Mouse (Mus musculus): Measurements from ENCODE around the gene Chrna7.

Chrna7 gene

GRCm38 (mm10) chr7:63212084-63212723 lies at the start of gene Chrna7:
Gene Chrna7 (minus strand): TSS chr7:63212569.
- DNase-seq (ENCODE audit: low read depth, low spot score) = peak; percentile 76

GRCm38 (mm10) chr7:63249404-63249803 lies 37.0 kb upstream of the Chrna7 start:
- DNase-seq (ENCODE audit: low read depth, low spot score) = no peak

- DNase-seq (ENCODE audit: low read depth, low spot score) = no peak
Observed at GRCm38 (mm10) chr7:63237852-63238516, 25.6 kb upstream of the Chrna7 start.

GRCm38 (mm10) chr7:63225066-63225780 lies 12.9 kb upstream of the Chrna7 start:
- DNase-seq (ENCODE audit: low read depth, low spot score) = no peak

- no peak for DNase-seq (ENCODE audit: low read depth, low spot score)
Observed at GRCm38 (mm10) chr7:63211641-63212083, 707 bp downstream of the Chrna7 start.

- no peak for DNase-seq (ENCODE audit: low read depth, low spot score)
Observed at GRCm38 (mm10) chr7:63209501-63209900, 2.9 kb downstream of the Chrna7 start.

GRCm38 (mm10) chr7:63207137-63207536 lies 5.2 kb downstream of the Chrna7 start:
- no peak for DNase-seq (ENCODE audit: low read depth, low spot score)

- DNase-seq (ENCODE audit: low read depth, low spot score) = no peak
Observed at GRCm38 (mm10) chr7:63195560-63195959, 16.8 kb downstream of the Chrna7 start.

GRCm38 (mm10) chr7:63189647-63190534 lies 22.5 kb downstream of the Chrna7 start:
- DNase-seq (ENCODE audit: low read depth, low spot score) = no peak

- no peak for DNase-seq (ENCODE audit: low read depth, low spot score)
Observed at GRCm38 (mm10) chr7:63170063-63170787, 42.1 kb downstream of the Chrna7 start.

GRCm38 (mm10) chr7:63164617-63165016 lies 47.8 kb downstream of the Chrna7 start:
- no peak for DNase-seq (ENCODE audit: low read depth, low spot score)

GRCm38 (mm10) chr7:63162272-63162864 lies 50.0 kb downstream of the Chrna7 start:
- DNase-seq (ENCODE audit: low read depth, low spot score) = peak; percentile 11

- DNase-seq (ENCODE audit: low read depth, low spot score) = no peak
Observed at GRCm38 (mm10) chr7:63153239-63153638, 59.1 kb downstream of the Chrna7 start.

- DNase-seq (ENCODE audit: low read depth, low spot score) = no peak
Observed at GRCm38 (mm10) chr7:63148740-63149139, 63.6 kb downstream of the Chrna7 start.

GRCm38 (mm10) chr7:63148321-63148720 lies 64.0 kb downstream of the Chrna7 start:
- no peak for DNase-seq (ENCODE audit: low read depth, low spot score)

- no peak for DNase-seq (ENCODE audit: low read depth, low spot score)
Observed at GRCm38 (mm10) chr7:63122547-63122946, 89.8 kb downstream of the Chrna7 start.

GRCm38 (mm10) chr7:63113671-63114070 lies 98.7 kb downstream of the Chrna7 start:
- DNase-seq (ENCODE audit: low read depth, low spot score) = no peak

GRCm38 (mm10) chr7:63113252-63113651 lies 99.1 kb downstream of the Chrna7 start:
- DNase-seq (ENCODE audit: low read depth, low spot score) = no peak

- DNase-seq (ENCODE audit: low read depth, low spot score) = no peak
Observed at GRCm38 (mm10) chr7:63109348-63109747, 103.0 kb downstream of the Chrna7 start.

- DNase-seq (ENCODE audit: low read depth, low spot score) = no peak
Observed at GRCm38 (mm10) chr7:63085954-63086353, 126.4 kb downstream of the Chrna7 start.

All from forelimb bud, embryonic 11.5 days (tissue).